Mouse (Mus musculus): ENCODE measurements at regions not wholly inside any gene's neighbourhood (a gene's known extent, or its start where the extent isn't known, plus 50 kb on each side); places are given as distances from the start of the nearest gene placed in this dataset.
"Not testable (repeated sequence)": the region's sequence is repeated elsewhere in the genome, so short reads cannot be mapped to it uniquely, and the experiment has no call there.

- Histone ChIP-seq H3K9ac (no peak overlapping the region), H3K9me3 (no peaks in the 10 kb centered on the region), H3K4me1 (replicated peaks) (no peaks in the 10 kb centered on the region), H3K36me3 (no peaks in the 10 kb centered on the region), H3K4me3 (no peak overlapping the region), H3K27ac (replicated peaks) (no peak overlapping the region), H3K4me2 (no peak overlapping the region), H3K27me3 (no peaks in the 10 kb centered on the region)
- WGBS: 68% methylated on average over 3 of the region's 3 CpGs
- ATAC-seq (ENCODE audit: low FRiP score, low read depth): no peak
Measured at GRCm38 (mm10) chr14:71564816-71565215, 926.8 kb downstream of the Gm9195 start.

- H3K27me3 ChIP-seq: no peaks in the 10 kb centered on the region
- no peak overlapping the region for H3K4me3 ChIP-seq
- WGBS: 69% methylated on average over 4 of the region's 4 CpGs
Measured at GRCm38 (mm10) chr14:71561906-71562305, 929.7 kb downstream of the Gm9195 start.

DNA sequence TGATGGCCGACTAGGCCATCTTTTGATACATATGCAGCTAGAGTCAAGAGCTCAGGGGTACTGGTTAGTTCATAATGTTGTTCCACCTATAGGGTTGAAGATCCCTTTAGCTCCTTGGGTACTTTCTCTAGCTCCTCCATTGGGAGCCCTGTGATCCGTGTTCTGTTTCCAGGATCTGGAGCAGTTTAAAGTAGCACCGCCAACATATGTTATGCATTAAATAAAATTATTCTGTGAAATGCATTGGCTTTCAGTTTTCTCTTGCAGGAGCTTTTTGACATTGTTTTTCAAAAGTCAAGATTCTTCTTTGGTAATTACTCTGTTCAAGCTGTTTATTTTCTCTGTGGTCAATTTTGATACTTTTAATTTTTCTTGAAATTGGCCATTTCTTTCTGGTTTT lies 937.3 kb downstream of the Gm9195 start:
- not testable (repeated sequence) for H3K27me3 ChIP-seq; H3K4me1 ChIP-seq (replicated peaks); H3K4me2 ChIP-seq; ATAC-seq (ENCODE audit: low FRiP score, low read depth); H3K4me3 ChIP-seq; H3K9me3 ChIP-seq; H3K27ac ChIP-seq (replicated peaks); H3K36me3 ChIP-seq; H3K9ac ChIP-seq
- 95% methylated on average over 2 of the region's 3 CpGs for WGBS

More at GRCm38 (mm10) chr14:71561906-71562305, 929.7 kb downstream of the Gm9195 start:
- H3K9me3 ChIP-seq: no peaks in the 10 kb centered on the region
- no peaks in the 10 kb centered on the region for H3K36me3 ChIP-seq
- H3K4me2 ChIP-seq: no peak overlapping the region
- ATAC-seq (ENCODE audit: low FRiP score, low read depth): no peak
- no peak overlapping the region for H3K27ac ChIP-seq (replicated peaks)
- no peaks in the 10 kb centered on the region for H3K4me1 ChIP-seq (replicated peaks)
- H3K9ac ChIP-seq: no peak overlapping the region

DNA sequence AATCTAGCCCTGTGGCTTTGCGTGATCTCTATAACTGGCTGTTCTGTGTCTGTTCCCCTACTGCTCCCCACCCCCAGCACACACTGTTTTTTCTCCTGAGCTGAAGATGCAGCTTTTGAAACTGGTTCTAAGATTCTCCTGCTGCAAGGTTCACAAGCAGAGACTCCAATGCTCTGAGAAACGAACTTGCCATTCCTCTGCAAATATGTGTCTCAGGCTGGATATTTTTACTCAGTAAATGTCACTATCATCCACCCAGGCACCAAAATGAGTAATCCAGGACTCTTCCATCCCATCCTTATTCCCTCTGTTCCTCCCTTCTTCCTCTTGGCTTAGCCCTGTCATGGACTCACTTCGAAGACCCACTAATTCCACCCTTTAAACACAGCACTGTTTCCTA lies 943.9 kb upstream of the Fam160b2 start:
- no peaks in the 10 kb centered on the region for H3K9me3 ChIP-seq
- ATAC-seq (ENCODE audit: low FRiP score, low read depth): no peak
- no peak overlapping the region for H3K9ac ChIP-seq
- H3K36me3 ChIP-seq: no peaks in the 10 kb centered on the region
- 0 out of 2 replicates have a peak, but pooled peaks cover 3% of the 10 kb centered on the region for H3K4me1 ChIP-seq (replicated peaks)
- H3K4me2 ChIP-seq: no peak overlapping the region
- H3K27me3 ChIP-seq: no peaks in the 10 kb centered on the region
- no peak overlapping the region for H3K27ac ChIP-seq (replicated peaks)
- no peak overlapping the region for H3K4me3 ChIP-seq
- WGBS: 85% methylated on average over 3 of the region's 3 CpGs

DNA sequence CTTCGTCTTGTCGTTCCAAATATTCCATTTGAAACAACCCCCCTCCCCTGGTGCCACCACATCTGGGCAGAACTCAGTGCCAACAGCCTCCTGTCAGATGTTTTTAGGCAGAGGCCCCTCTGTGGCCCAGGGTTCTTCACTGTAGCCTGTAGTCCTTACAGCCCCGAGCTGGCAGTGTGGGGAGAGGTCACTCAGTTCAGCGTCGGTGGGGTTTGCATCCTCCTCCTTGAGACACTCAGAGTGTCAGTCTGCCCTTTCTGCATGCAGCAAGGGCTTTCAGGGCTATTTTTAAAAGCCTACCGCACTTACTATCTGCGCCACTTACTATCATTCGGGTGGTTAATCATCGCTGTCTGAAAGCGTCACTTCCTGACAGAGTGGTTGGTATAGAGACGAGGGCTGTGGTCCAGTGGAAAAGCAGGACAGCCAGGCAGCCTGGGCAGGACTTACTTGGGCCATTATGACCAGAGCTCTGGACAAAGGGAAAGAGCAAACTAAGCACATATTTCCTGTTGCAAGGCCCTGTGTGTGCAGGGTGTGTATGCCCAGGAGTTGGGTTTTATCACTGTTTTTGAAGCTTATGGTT lies 932.5 kb upstream of the Fam160b2 start:
- H3K4me1 ChIP-seq (replicated peaks): no peaks in the 10 kb centered on the region
- H3K27ac ChIP-seq (replicated peaks): no peak overlapping the region
- no peaks in the 10 kb centered on the region for H3K36me3 ChIP-seq
- H3K9ac ChIP-seq: no peak overlapping the region
- H3K4me3 ChIP-seq: no peak overlapping the region
- no peaks in the 10 kb centered on the region for H3K27me3 ChIP-seq
- WGBS: 74% methylated on average over 11 of the region's 11 CpGs
- H3K9me3 ChIP-seq: no peaks in the 10 kb centered on the region
- ATAC-seq (ENCODE audit: low FRiP score, low read depth): no peak
- no peak overlapping the region for H3K4me2 ChIP-seq

- no peaks in the 10 kb centered on the region for H3K27me3 ChIP-seq
- ATAC-seq (ENCODE audit: low FRiP score, low read depth): no peak
- H3K4me2 ChIP-seq: no peak overlapping the region
- WGBS: 73% methylated on average over 2 of the region's 2 CpGs
- H3K9ac ChIP-seq: no peak overlapping the region
- H3K27ac ChIP-seq (replicated peaks): no peak overlapping the region
- H3K36me3 ChIP-seq: no peaks in the 10 kb centered on the region
- no peaks in the 10 kb centered on the region for H3K9me3 ChIP-seq
- H3K4me3 ChIP-seq: no peak overlapping the region
- no peaks in the 10 kb centered on the region for H3K4me1 ChIP-seq (replicated peaks)
Measured at GRCm38 (mm10) chr14:71531298-71531697, 931.7 kb upstream of the Fam160b2 start.

DNA sequence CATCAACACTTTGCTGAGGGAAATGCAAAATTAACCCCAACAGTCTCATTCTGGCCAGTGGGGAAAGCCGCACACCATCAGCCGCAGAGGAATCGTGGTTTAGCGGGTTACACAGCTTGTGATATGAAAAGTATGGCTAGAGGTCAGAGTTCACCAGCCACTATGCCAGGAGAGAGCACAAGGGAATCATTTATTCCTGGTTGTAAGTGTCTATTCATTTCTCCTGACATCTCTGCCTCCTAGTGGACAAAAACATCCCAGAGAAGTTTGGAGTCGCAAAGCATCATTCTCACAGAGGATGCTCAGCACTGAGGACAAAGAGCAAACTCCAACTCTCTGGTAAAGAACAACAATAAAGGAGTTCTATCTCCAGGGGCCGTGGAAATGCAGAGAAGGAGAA lies 930.8 kb upstream of the Fam160b2 start:
- H3K27me3 ChIP-seq: no peaks in the 10 kb centered on the region
- no peak overlapping the region for H3K4me3 ChIP-seq
- H3K4me2 ChIP-seq: no peak overlapping the region
- H3K27ac ChIP-seq (replicated peaks): no peak overlapping the region
- WGBS: 74% methylated on average over 6 of the region's 6 CpGs
- no peaks in the 10 kb centered on the region for H3K36me3 ChIP-seq
- ATAC-seq (ENCODE audit: low FRiP score, low read depth): no peak
- H3K4me1 ChIP-seq (replicated peaks): no peaks in the 10 kb centered on the region
- no peaks in the 10 kb centered on the region for H3K9me3 ChIP-seq
- H3K9ac ChIP-seq: no peak overlapping the region

DNA sequence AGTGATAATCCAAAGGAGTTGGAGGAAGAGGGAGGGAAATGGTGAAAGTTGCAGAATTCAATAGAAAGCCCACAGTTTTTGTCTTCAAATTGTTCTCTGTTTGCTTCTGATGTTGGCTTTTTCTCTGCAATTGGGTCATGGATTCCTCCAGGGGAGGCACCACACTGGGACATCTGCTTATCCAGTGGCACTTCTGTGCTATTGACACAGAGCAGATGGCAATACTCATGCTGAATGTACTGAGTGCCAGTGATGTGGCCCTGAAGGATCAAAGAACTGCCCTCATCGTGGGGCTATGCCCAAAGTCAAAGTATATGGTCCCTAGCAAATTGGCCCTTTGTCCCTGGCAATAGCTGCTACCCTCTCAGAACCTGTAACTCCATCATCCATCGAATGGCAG lies 918.9 kb upstream of the Fam160b2 start:
- no peaks in the 10 kb centered on the region for H3K9me3 ChIP-seq
- no peak overlapping the region for H3K9ac ChIP-seq
- H3K4me1 ChIP-seq (replicated peaks): no peaks in the 10 kb centered on the region
- no peaks in the 10 kb centered on the region for H3K36me3 ChIP-seq
- H3K27me3 ChIP-seq: no peaks in the 10 kb centered on the region
- no peak overlapping the region for H3K4me2 ChIP-seq
- 36% methylated on average over 2 of the region's 2 CpGs for WGBS
- no peak overlapping the region for H3K27ac ChIP-seq (replicated peaks)
- H3K4me3 ChIP-seq: no peak overlapping the region
- no peak for ATAC-seq (ENCODE audit: low FRiP score, low read depth)

- no peaks in the 10 kb centered on the region for H3K9me3 ChIP-seq
- H3K4me2 ChIP-seq: no peak overlapping the region
- no peak overlapping the region for H3K27ac ChIP-seq (replicated peaks)
- no peak overlapping the region for H3K4me3 ChIP-seq
- ATAC-seq (ENCODE audit: low FRiP score, low read depth): no peak
- no peaks in the 10 kb centered on the region for H3K4me1 ChIP-seq (replicated peaks)
- H3K27me3 ChIP-seq: no peaks in the 10 kb centered on the region
- H3K36me3 ChIP-seq: no peaks in the 10 kb centered on the region
- 65% methylated on average over 1 of the region's 1 CpGs for WGBS
- no peak overlapping the region for H3K9ac ChIP-seq
Measured at GRCm38 (mm10) chr14:71500851-71501250, 901.2 kb upstream of the Fam160b2 start.

GRCm38 (mm10) chr14:71491201-71491600 lies 891.6 kb upstream of the Fam160b2 start:
- H3K27me3 ChIP-seq: no peaks in the 10 kb centered on the region
- no peak overlapping the region for H3K27ac ChIP-seq (replicated peaks)
- no peak overlapping the region for H3K4me3 ChIP-seq
- H3K9ac ChIP-seq: no peak overlapping the region
- WGBS: 62% methylated on average over 7 of the region's 7 CpGs
- H3K9me3 ChIP-seq: no peaks in the 10 kb centered on the region
- no peak for ATAC-seq (ENCODE audit: low FRiP score, low read depth)
- no peaks in the 10 kb centered on the region for H3K36me3 ChIP-seq
- no peak overlapping the region for H3K4me2 ChIP-seq
- no peaks in the 10 kb centered on the region for H3K4me1 ChIP-seq (replicated peaks)

- 83% methylated on average over 12 of the region's 12 CpGs for WGBS
- H3K4me1 ChIP-seq (replicated peaks): no peaks in the 10 kb centered on the region
- H3K27me3 ChIP-seq: no peaks in the 10 kb centered on the region
- no peak overlapping the region for H3K4me3 ChIP-seq
- no peak overlapping the region for H3K27ac ChIP-seq (replicated peaks)
- no peak for ATAC-seq (ENCODE audit: low FRiP score, low read depth)
- no peak overlapping the region for H3K9ac ChIP-seq
- H3K9me3 ChIP-seq: no peaks in the 10 kb centered on the region
- no peak overlapping the region for H3K4me2 ChIP-seq
- no peaks in the 10 kb centered on the region for H3K36me3 ChIP-seq
Measured at GRCm38 (mm10) chr14:71486176-71486970, 886.7 kb upstream of the Fam160b2 start.

DNA sequence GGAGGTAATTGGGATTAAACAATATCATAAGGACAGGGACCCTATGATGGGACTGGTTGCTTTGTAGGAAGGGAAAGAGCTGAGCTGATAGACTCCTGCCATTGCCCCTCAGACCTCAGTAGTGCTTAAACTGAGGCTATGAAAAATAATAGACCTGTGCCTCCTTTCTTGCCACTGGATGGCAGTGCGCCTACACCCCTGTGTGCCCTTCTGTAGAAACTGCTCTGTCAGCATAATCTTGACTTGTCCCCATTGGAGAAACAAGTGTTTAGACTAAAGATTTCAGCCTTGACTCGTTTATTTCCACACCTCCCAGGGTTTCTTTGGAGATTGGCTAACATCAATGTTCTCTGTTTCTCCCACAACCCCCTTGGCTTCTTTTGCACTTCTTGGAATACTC lies 876.0 kb upstream of the Fam160b2 start:
- no peak overlapping the region for H3K4me3 ChIP-seq
- no peaks in the 10 kb centered on the region for H3K36me3 ChIP-seq
- no peaks in the 10 kb centered on the region for H3K27me3 ChIP-seq
- H3K4me1 ChIP-seq (replicated peaks): no peaks in the 10 kb centered on the region
- no peak overlapping the region for H3K9ac ChIP-seq
- ATAC-seq (ENCODE audit: low FRiP score, low read depth): no peak
- no peaks in the 10 kb centered on the region for H3K9me3 ChIP-seq
- WGBS: 48% methylated on average over 2 of the region's 2 CpGs
- no peak overlapping the region for H3K4me2 ChIP-seq
- no peak overlapping the region for H3K27ac ChIP-seq (replicated peaks)

- 84% methylated on average over 6 of the region's 6 CpGs for WGBS
- no peaks in the 10 kb centered on the region for H3K27me3 ChIP-seq
- H3K4me3 ChIP-seq: no peak overlapping the region
- H3K9ac ChIP-seq: no peak overlapping the region
- H3K9me3 ChIP-seq: no peaks in the 10 kb centered on the region
- H3K4me1 ChIP-seq (replicated peaks): no peaks in the 10 kb centered on the region
- ATAC-seq (ENCODE audit: low FRiP score, low read depth): no peak
- H3K4me2 ChIP-seq: no peak overlapping the region
- no peaks in the 10 kb centered on the region for H3K36me3 ChIP-seq
- H3K27ac ChIP-seq (replicated peaks): no peak overlapping the region
Measured at GRCm38 (mm10) chr14:71473907-71474306, 874.3 kb upstream of the Fam160b2 start.
